Mouse (Mus musculus) layer of hippocampus, postnatal 36 days (tissue): ENCODE measurements around the gene Npl. TPM values are rescaled to one million over a fixed set of nuclear protein-coding genes. Genes with fewer than 3 reads are reported as not detected.
"Not testable (repeated sequence)": the region's sequence is repeated elsewhere in the genome, so short reads cannot be mapped to it uniquely, and the experiment has no call there.

Source experiments
- DNase-seq, 2 experiments: peaks; one replicate each; pipeline ENCODE4 v3.0.0; 2022
- total RNA-seq, 2 experiments: library from RNA; stranded (reverse); gene quantifications; 2 replicates each; pipeline ENCODE4 v1.2.3; 2021

Npl gene
- total RNA-seq, 2 experiments from 2014 or later = 3.5 TPM

DNA sequence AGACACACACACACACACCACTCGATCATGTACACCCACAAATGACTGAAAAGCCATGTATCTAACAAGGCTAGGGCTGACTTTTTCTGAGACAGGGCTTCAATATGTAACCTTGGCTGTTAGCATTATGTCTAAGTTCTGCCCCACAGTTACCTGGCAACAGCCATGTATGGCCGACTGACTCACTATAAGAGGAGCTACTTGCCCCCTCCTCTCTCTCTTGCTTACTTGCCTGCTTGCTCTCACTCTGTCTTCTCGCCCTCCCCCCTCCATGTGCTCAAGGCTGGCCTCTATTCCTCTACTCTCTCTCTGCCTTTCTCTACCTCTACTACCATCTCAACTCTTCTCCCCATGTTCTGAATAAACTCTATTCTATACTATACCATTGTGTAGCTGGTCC lies 9.1 kb downstream of the Npl start:
- DNase-seq = no peak

DNA sequence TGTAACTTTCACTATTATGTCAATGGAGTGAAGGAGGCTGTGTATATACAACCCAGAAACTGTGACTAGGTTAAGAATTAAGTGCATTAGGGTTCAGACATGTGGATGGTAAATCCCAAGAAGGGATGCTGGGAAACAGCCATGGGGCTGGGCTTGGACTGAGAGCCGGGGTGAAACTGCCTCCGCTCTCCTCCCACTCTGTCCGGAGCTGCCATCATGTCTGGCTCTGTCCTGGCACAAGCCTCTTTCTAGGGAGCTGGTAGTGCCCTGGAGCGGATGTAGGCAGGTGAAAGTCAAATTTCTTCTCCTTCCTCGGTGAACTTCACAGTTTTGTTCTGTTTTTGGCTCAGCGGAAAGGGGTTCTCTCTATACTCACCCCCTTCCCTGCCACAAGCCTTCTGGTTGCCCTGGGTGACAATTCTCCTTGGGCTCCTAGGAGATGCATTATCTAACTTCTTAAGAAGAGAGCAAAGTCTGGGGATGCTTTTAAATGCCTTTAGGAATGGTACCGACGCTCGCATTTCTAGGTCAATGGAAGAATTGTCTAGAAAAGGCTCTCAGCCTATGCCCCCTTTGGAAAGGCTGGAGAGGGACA lies 10.0 kb downstream of the Npl start:
- no peak for DNase-seq

DNA sequence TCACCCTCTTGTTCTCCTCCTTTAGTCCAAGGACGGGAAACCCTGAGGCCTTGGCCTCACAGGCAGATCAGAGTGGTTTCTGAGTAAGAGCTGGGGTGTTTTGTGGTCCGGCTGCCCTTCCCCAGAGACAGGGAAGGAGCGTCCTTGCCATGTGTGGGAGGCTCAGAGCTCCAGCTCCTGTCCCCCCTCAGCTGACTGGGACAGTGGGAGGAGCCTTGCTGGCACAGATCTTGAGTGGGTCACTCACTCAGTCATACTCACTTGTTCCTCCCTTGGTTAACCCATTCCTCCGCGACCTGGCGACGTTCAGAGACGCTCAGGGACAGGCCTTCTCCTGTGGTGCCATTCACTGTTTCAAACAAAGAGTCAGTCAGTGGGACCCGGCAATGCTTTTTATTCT lies 14.2 kb downstream of the Npl start:
- DNase-seq = peak in 1 of 2 experiments; percentile 8

DNA sequence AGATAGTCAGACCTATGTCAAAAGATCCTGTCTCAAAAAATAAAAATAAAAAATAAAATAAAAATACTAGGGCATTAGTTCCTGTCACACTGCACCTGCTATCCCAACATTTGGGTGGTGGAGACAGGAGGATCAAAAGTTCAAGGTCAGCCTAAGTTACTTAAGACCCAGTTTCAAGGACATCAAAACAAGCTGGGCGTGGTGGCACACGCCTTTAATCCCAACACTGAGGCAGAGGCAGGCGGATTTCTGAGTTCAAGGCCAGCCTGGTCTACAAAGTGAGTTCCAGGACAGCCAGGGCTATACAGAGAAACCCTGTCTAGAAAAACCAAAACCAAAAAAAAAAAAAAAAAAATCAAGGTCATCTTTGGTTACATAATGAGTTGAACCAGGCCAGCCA lies 16.9 kb downstream of the Npl start:
- DNase-seq = not testable (repeated sequence)

DNA sequence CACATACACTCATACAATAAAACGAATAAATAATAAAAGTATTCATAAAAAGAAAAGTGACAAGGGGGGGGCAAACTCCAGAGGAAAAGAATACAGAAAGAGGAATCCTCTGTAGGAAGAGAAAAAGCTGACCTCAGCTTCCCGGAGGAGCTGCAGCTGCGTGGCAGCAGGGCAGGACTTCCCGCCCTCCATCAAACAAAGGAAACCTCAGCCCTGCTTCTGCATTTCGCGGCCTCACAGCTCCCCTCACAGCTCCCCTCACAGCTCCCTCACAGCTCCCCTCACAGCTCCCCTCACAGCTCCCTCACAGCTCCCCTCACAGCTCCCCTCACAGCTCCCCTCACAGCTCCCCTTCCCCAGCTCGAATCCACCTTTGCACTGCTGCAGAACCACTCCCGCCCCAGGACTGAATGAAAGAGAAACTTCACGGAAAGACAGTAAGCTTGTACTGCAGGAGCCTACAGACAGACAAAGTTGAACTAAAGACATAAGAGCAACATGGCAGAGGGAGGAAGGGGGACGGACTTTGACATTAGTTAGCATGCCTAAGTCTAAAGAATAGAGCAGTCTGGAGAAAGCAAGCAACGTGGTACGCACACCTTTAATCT lies 17.5 kb downstream of the Npl start:
- no peak for DNase-seq

DNA sequence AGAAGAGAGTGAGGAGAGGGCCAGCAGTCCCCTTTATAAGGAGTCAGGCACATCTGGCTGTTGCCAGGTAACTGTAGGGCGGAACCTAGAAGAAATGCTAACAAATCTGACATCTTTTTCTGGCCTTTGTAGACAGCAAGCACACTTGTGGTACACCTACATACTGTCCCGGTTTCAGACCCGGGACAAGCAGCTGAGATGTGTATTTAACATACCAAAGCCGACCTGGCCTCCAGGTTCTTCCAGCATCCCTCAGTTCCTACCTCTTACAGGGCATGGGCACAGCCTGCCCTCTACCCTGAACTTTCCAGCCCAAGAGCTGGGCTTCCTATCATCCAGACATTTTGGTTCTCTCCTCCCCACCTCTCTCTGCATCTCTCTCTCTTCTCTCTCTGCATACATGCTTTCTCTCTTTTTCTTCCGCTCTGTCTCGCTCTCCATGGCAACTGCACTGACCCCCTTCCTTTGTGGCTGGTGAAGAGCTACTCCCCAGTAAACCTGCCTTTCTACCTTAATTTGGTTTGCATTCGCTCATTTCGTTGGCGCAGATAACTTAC lies 18.1 kb downstream of the Npl start:
- DNase-seq = no peak

DNA sequence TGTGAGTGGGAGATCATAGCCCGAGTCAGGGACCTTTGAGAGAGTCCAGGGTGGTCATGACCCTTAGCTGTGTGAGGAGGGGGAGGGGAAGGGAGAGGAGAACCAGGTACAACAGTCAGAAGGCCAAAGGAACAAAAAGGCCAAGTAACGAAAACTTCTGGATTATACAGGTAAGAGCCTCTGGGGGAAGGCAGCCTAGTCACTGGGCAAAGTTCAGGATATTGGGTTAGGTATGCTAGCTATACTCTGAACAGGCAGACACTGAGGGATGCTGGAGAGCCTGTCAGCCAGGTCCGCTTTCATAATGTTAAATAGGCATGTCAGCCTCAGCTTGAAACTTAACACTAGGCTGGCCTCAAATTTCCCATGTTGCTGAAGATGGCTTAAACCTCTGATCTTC lies 27.7 kb downstream of the Npl start:
- no peak for DNase-seq

DNA sequence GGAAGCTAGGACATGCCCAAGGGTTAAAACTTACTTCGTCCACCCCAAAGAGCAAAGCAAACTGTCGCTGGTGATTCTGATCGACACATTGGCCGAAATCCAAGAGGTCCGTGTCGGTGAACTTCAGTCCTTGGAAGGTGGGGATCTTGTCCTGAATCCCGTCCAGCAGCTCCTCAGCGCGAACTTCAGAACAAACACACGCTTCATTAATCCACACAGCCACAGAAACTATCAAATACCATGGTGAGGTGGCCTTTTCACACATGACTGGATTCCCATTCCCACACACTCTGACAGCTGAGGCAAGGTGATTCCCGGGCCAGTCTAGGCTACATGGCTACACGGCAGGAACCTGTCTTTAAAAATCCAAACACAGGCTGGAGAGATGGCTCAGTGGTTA lies 34.5 kb downstream of the Npl start:
- no peak for DNase-seq

DNA sequence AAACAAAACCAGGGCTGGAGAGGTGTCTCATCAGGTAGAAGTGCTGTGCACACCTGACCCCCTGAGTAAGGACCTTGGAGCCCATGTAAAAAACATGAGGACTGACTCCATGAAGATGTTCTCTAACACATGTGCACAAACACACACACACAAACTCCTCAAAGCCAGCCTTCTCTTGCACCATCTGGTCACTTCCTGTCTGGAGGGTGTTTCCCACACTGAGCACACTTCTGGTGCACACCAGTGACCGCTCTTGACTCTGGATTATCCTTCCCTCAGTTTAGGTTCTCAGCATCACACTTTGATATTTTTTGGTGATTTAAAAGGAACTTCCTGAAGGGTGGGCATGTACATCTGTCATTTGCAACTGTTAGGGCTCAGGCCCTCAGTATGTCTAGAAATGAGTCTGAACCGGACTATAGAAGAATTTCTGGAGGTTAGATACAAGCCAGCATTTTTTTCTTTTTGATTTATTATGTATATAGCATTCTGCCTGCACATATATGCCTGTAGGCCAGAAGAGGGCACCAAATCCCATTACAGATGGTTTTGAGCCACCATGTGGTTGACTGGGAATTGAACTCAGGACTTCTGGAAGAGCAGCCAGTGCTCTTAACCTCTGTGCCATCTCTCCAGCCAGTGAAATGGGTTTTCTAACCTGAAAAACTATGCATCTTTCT lies 39.4 kb downstream of the Npl start:
- DNase-seq = no peak

DNA sequence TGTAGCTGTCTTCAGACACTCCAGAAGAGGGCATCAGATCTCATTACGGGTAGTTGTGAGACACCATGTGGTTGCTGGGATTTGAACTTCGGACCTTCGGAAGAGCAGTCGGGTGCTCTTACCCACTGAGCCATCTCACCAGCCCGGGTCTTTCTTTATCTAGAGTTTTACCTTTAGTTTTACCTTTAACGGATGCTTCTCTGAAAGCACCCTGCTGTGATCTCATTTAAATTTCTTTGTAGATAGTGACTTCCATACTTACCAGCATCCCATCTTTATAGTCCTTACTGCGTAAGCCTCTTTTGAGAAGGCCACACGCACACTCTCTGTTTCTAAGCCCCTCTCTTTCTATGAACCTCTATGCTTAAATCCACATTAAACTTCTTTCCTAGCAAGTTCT lies 40.3 kb downstream of the Npl start:
- not testable (repeated sequence) for DNase-seq

DNA sequence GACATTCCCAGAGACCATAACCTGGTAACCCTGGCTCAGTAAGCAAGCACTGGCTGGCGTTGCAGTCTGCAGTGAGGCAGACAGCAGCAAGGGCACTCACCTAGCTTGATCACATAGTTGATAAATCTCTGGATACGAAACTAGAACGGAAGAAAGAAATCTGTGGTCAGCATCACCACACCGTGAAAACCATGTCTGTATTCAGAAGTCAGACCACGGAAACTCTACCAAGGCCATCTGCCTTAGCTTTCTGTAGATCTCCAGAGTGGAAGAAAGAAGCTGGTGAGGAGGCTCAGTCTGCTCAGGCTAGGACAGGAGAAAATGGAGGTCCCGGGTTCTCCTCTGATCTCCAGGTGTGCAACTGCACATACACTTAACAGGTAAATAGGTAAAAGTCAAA lies 40.8 kb downstream of the Npl start:
- no peak for DNase-seq

DNA sequence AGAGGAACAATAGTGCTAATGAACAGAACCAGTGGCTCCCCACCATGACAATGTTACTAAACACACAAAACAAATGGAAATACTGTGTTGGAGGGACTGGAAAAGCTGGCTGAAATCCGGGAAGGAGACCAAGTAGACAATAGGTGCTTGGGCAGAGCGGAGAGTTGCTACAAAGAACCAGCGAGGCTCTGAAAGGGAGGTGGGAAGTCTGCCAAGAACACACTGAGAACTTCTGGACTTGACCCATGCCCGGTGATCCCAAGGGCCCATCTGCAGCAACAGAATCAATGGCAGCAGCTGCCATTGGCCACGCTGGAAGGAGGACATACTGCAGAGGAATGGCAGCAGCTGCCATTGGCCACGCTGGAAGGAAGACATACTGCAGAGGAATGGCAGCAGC lies 43.6 kb downstream of the Npl start:
- peak in 1 of 2 experiments; percentile 22 for DNase-seq

DNA sequence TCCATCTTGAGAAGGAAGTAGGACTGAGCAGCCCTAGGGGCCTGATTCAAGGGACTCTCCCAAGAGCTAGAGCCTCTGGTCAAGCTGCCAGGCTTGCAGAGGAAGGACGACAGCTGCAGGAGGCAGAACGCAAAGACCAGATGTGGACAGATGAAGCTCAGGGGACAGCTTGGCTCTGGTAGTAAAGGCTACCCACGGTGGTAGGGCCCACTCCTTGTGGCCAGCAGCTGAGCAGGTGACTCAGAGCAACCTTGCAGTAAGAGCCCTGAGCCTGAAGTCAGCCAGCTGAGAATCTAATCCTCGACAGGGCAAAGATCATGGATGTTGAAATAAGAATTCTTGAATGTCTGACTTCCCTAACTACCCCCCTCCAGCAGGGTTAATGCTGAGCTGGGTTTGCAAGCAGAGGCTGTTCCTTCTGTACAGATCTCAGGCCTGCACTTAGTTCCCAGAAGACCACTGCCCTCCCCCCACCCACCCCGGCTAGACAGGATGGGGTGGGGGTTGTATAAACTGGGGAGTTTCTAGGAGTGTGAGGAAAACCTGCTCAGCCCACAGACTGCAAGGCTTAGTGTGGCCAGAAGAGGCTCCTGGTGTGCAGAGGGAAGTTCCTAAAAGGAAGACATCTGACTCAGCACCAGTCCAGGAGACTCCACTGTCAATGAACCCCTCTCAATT lies 48.1 kb downstream of the Npl start:
- no peak for DNase-seq

DNA sequence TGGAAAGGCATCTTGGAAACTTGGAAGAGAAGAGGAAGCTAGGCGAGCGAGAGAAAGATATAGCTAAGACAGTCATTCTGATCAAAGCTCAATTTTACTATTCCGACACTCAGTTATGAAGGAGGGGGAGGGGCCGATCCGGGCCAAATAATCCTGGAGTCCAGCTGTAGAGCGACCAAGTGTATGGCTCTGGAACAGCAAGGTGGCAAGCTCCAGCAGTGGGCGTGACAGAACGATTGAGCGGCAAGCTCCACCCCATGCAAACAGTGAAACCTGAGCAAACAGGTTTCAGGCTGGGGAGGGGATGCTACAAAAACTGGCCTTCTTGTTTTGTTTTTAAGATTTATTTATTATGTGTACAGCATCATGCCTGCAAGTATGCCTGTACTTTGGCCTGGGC lies 49.8 kb downstream of the Npl start:
- no peak for DNase-seq

DNA sequence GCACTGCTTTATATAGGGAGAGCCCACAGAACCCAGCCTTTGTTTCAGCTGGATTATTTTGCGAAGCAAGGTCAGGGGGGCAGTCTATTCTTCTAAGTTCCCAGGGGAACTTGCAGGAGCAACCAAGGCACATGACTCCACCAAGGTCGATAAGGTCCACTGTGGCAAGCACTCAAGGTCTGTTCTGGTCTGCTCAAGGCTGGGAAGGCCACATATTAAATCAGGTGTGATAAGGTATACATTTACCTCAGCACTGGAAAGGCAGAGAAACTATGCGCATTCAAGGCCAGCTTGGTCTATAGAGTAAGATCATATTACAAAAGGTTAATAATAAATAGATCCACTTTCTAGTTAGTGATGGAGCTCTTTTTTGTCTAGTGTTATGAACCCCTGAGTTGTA lies 53.8 kb downstream of the Npl start:
- DNase-seq = no peak

DNA sequence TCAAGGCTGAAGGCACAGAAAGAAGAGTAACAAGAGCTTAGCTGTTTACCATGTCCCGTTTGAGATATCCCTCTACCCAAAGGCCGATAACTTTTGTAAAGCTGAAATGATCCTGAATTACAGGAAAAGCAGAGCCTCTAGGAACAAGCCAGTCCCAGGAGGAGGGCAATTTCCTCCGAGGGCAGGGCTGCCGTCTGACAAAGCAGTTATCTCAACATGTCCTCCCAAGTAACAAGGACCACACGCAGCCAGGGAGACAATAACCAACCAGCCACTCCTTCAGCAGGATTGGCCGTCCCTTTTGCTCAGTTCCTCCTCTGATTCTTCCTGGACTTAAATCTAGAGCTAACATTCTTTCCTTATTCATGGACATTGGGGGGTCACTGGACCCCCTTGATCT lies 55.9 kb downstream of the Npl start:
- no peak for DNase-seq

DNA sequence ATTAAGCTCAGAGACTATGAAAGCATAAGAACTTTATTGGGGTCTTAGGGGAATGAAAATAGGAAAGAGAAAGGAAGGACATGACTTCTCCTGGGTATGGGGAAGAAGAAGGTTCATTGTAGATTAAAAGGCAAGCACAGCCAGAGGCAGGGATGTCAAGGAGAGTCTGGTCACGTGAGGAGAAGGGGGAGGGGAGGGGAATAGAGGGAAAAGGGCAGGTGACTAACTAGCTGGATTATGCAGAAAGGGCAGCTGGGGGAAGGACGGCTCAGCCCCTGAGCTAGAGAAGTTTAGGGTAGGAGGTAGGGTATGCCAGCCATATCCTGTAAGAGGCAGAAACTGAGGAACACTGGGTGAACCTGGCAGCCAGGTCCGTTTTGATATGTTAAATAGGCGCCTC lies 56.5 kb downstream of the Npl start:
- DNase-seq = no peak

DNA sequence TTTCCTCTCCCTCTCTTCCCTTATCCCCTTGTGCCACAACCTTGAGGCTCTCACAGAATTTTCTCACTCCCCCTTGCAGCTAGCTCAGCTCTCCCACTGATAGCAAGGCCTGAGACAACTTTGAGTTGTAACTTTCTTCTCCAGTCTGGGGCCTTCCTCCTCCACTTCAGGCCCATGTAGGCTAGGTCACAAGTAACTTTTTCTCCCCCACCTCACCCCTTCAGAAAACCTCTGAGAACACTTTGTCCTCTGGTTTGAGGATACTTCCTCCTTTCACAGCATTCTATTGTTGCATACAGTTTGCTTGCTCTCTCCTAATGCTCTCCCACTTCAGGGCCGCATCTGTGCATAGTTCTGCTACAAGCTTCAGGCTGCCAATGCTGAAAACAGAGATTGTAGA lies 58.0 kb downstream of the Npl start:
- no peak for DNase-seq

DNA sequence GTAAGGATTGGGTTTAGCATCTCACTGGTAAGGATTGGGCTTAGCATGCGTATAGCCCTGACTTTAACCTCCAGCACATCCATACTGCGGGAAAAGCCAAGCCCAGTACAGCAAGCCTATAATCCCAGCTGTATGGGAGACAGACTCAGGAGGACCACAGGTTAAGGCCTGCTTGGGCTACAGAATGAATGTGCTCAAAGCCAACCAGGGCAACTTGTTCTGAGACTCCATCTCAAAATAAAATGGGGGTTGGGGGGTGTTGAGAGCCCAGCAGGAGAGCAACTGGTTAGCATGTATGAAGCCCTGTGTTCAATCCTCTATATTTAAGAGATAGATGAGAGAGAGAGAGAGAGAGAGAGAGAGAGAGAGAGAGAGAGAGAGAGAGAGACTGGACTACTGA lies 58.5 kb downstream of the Npl start:
- DNase-seq = no peak

DNA sequence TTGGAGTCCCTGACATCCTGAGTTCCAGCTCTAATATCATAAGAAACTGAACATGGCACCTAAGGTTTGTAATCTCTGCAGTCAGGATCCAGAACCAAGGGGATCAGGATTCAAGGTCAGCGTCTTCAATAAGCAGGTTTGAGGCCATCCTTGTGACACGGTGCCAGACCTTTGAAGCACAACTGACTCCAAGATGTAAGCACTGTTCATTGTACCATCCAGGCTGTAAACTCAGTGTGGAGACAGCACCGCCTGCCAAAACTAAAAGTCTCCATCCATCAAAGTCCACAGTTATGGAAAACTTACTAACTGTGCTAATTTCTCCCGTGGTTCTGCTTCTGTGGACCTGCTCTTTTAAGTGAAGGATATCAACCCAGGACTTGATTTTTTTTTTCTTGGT lies 59.9 kb downstream of the Npl start:
- DNase-seq = no peak

DNA sequence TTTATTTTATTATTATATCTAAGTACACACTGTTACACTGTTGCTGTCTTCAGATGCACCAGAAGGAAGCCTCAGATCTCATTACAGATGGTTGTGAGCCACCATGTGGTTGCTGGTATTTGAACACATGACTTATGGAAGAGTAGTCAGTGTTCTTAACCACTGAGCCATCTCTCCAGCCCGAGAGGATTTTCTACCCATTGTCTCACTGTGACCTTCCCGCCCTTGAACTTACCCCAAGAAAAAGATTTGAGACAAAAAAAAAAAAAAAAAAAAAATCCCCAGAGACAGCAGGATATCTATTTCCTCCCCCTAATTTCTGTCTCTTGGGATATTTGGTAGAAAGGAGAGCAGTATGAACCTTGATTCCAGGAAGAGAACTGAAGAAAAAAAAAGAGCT lies 60.3 kb downstream of the Npl start:
- no peak for DNase-seq

DNA sequence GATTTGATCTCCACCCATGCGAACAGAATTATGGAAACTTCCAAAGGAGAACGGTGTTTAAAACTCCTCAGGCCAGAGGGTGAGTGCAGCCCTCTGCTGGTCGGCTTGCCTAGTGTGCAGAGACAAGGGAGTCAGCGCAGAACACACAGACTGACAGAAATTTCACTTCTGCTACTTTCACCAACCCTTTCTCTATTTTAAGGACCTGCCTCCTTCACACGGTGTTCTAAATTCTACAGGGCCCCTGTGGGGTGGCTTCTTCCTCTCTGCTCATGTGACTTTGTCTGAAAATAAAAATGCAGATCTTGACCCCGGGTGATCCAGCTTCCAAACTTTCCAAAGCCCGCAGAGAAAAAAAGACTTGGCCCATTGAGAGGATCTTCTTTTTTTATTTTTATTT lies 60.7 kb downstream of the Npl start:
- peak in 1 of 2 experiments; percentile 27 for DNase-seq

DNA sequence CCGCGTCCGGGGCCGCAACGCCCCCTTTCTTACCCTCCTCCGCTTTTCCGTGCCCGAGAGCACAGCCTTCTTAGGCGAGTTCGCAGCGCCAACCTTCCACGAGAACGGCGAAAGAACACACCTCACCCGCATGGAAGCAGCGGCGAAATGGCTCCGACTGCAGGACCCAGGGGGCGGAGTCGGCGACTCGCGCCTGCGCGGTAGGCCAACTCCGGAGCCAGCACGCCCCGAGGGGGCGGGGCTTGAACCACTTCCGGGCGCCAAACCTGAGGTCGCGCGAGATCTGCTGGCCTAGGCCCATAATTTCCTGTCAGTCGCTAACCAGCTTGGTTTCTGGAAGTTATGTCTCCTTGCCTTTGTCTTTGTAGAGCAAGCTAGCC lies 62.4 kb downstream of the Npl start, which contains the start of gene Dhx9:
TSS of gene Dhx9 (minus strand) at position 161 of the 380 bp plus-strand sequence.
- DNase-seq = peak; percentile 98
